Mouse (Mus musculus): Measurements from ENCODE around the gene Iffo2.
"Not testable (repeated sequence)": the region's sequence is repeated elsewhere in the genome, so short reads cannot be mapped to it uniquely, and the experiment has no call there.

Gene Iffo2

GRCm38 (mm10) chr4:139530248-139530647, at the start of gene Iffo2:
Gene Iffo2, plus strand, starts transcription at chr4:139530548.
- not testable (repeated sequence) for DNase-seq (ENCODE audit: low spot score)

- no peak for DNase-seq (ENCODE audit: low spot score)
Observed at GRCm38 (mm10) chr4:139481400-139481799, 48.9 kb upstream of the Iffo2 start.

- DNase-seq (ENCODE audit: low spot score), result no peak
Observed at GRCm38 (mm10) chr4:139483461-139484105, 46.8 kb upstream of the Iffo2 start.

GRCm38 (mm10) chr4:139484496-139484895, 45.9 kb upstream of the Iffo2 start:
- DNase-seq (ENCODE audit: low spot score), result no peak

GRCm38 (mm10) chr4:139487085-139487484, 43.3 kb upstream of the Iffo2 start:
- no peak for DNase-seq (ENCODE audit: low spot score)

GRCm38 (mm10) chr4:139488325-139488724, 42.0 kb upstream of the Iffo2 start:
- no peak for DNase-seq (ENCODE audit: low spot score)

GRCm38 (mm10) chr4:139489946-139490345, 40.4 kb upstream of the Iffo2 start:
- DNase-seq (ENCODE audit: low spot score), result no peak

GRCm38 (mm10) chr4:139490413-139491055, 39.8 kb upstream of the Iffo2 start:
- no peak for DNase-seq (ENCODE audit: low spot score)

- no peak for DNase-seq (ENCODE audit: low spot score)
Observed at GRCm38 (mm10) chr4:139491541-139492170, 38.7 kb upstream of the Iffo2 start.

GRCm38 (mm10) chr4:139492258-139492833, 38.0 kb upstream of the Iffo2 start:
- DNase-seq (ENCODE audit: low spot score), result no peak

GRCm38 (mm10) chr4:139493227-139494025, 36.9 kb upstream of the Iffo2 start:
- DNase-seq (ENCODE audit: low spot score), result no peak

- DNase-seq (ENCODE audit: low spot score), result no peak
Observed at GRCm38 (mm10) chr4:139500814-139501213, 29.5 kb upstream of the Iffo2 start.

GRCm38 (mm10) chr4:139501702-139502101, 28.6 kb upstream of the Iffo2 start:
- DNase-seq (ENCODE audit: low spot score), result no peak

- DNase-seq (ENCODE audit: low spot score), result no peak
Observed at GRCm38 (mm10) chr4:139503919-139504318, 26.4 kb upstream of the Iffo2 start.

GRCm38 (mm10) chr4:139505716-139506115, 24.6 kb upstream of the Iffo2 start:
- DNase-seq (ENCODE audit: low spot score), result no peak

GRCm38 (mm10) chr4:139506727-139507126, 23.6 kb upstream of the Iffo2 start:
- no peak for DNase-seq (ENCODE audit: low spot score)

GRCm38 (mm10) chr4:139509069-139509468, 21.3 kb upstream of the Iffo2 start:
- no peak for DNase-seq (ENCODE audit: low spot score)

- DNase-seq (ENCODE audit: low spot score), result no peak
Observed at GRCm38 (mm10) chr4:139511557-139511956, 18.8 kb upstream of the Iffo2 start.

- DNase-seq (ENCODE audit: low spot score), result no peak
Observed at GRCm38 (mm10) chr4:139512985-139513384, 17.4 kb upstream of the Iffo2 start.

- no peak for DNase-seq (ENCODE audit: low spot score)
Observed at GRCm38 (mm10) chr4:139519221-139519620, 11.1 kb upstream of the Iffo2 start.

- no peak for DNase-seq (ENCODE audit: low spot score)
Observed at GRCm38 (mm10) chr4:139521926-139522325, 8.4 kb upstream of the Iffo2 start.

GRCm38 (mm10) chr4:139526475-139526874, 3.9 kb upstream of the Iffo2 start:
- no peak for DNase-seq (ENCODE audit: low spot score)
